Mouse (Mus musculus): Measurements from ENCODE around the gene Robo2. TPM values are rescaled to one million over a fixed set of nuclear protein-coding genes. Genes with fewer than 3 reads are reported as not detected.

The Robo2 gene
- polyA plus RNA-seq, 1 experiment, result 4.2 TPM

GRCm38 (mm10) chr16:74276855-74277573, 134.6 kb downstream of the Robo2 start:
- H3K79me3 ChIP-seq (ENCODE audit: low read depth), result no peaks in the 10 kb centered on the region
- H3K27me3 ChIP-seq (ENCODE audit: control insufficient read depth, insufficient read depth, insufficient read length), result no peaks in the 10 kb centered on the region
- H3K36me3 ChIP-seq (ENCODE audit: control insufficient read depth, insufficient read depth), result no peaks in the 10 kb centered on the region
- H3K4me3 ChIP-seq (ENCODE audit: insufficient read depth, poor library complexity, severe bottlenecking), result no peak overlapping the region
- H3ac ChIP-seq (ENCODE audit: control insufficient read depth, insufficient read length, low read depth), result no peak overlapping the region
- no peaks in the 10 kb centered on the region for H3K79me2 ChIP-seq (ENCODE audit: control insufficient read depth, insufficient read depth)
- no peak for TF ChIP-seq CEBPB (IDR thresholded peaks at IDR 0.05; ENCODE audit: low read depth)
- TF ChIP-seq USF1 (IDR thresholded peaks at IDR 0.05; ENCODE audit: low read depth), result no peak

GRCm38 (mm10) chr16:74274596-74274995, 137.0 kb downstream of the Robo2 start:
- Histone ChIP-seq H3ac (ENCODE audit: control insufficient read depth, insufficient read length, low read depth) (no peak overlapping the region), H3K27me3 (ENCODE audit: control insufficient read depth, insufficient read depth, insufficient read length) (no peaks in the 10 kb centered on the region), H3K79me3 (ENCODE audit: low read depth) (no peaks in the 10 kb centered on the region), H3K79me2 (ENCODE audit: control insufficient read depth, insufficient read depth) (no peaks in the 10 kb centered on the region), H3K4me3 (ENCODE audit: insufficient read depth, poor library complexity, severe bottlenecking) (no peak overlapping the region), H3K36me3 (ENCODE audit: control insufficient read depth, insufficient read depth) (no peaks in the 10 kb centered on the region)
- no peak for TF ChIP-seq USF1 (IDR thresholded peaks at IDR 0.05; ENCODE audit: low read depth)
- no peak for TF ChIP-seq MAX (IDR thresholded peaks at IDR 0.05)
- no peak for TF ChIP-seq MYOG (IDR thresholded peaks at IDR 0.05; ENCODE audit: control insufficient read depth, extremely low read depth, insufficient read length)
- TF ChIP-seq FOSL1 (IDR thresholded peaks at IDR 0.05; ENCODE audit: insufficient read depth, low read length, poor library complexity, severe bottlenecking), result no peak
- no peak for TF ChIP-seq CTCF (IDR thresholded peaks at IDR 0.05; ENCODE audit: control insufficient read depth, insufficient read depth, insufficient read length)
- TF ChIP-seq CEBPB (IDR thresholded peaks at IDR 0.05; ENCODE audit: low read depth), result no peak
- no peak for TF ChIP-seq MYOD1 (IDR thresholded peaks at IDR 0.05; ENCODE audit: control insufficient read depth, insufficient read length, low read depth)

GRCm38 (mm10) chr16:74272993-74273392, 138.6 kb downstream of the Robo2 start:
- no peaks in the 10 kb centered on the region for H3K27me3 ChIP-seq (ENCODE audit: control insufficient read depth, insufficient read depth, insufficient read length)
- no peaks in the 10 kb centered on the region for H3K79me2 ChIP-seq (ENCODE audit: control insufficient read depth, insufficient read depth)
- TF ChIP-seq MAX (IDR thresholded peaks at IDR 0.05), result no peak
- no peak for TF ChIP-seq USF1 (IDR thresholded peaks at IDR 0.05; ENCODE audit: low read depth)
- H3K79me3 ChIP-seq (ENCODE audit: low read depth), result no peaks in the 10 kb centered on the region
- no peaks in the 10 kb centered on the region for H3K36me3 ChIP-seq (ENCODE audit: control insufficient read depth, insufficient read depth)
- no peak overlapping the region for H3ac ChIP-seq (ENCODE audit: control insufficient read depth, insufficient read length, low read depth)
- no peak overlapping the region for H3K4me3 ChIP-seq (ENCODE audit: insufficient read depth, poor library complexity, severe bottlenecking)

- no peaks in the 10 kb centered on the region for H3K79me3 ChIP-seq (ENCODE audit: low read depth)
- no peaks in the 10 kb centered on the region for H3K27me3 ChIP-seq (ENCODE audit: control insufficient read depth, insufficient read depth, insufficient read length)
- no peak overlapping the region for H3ac ChIP-seq (ENCODE audit: control insufficient read depth, insufficient read length, low read depth)
- no peak overlapping the region for H3K4me3 ChIP-seq (ENCODE audit: insufficient read depth, poor library complexity, severe bottlenecking)
- TF ChIP-seq CEBPB (IDR thresholded peaks at IDR 0.05; ENCODE audit: low read depth), result no peak
- TF ChIP-seq MYOD1 (IDR thresholded peaks at IDR 0.05; ENCODE audit: control insufficient read depth, insufficient read length, low read depth), result no peak
- TF ChIP-seq FOSL1 (IDR thresholded peaks at IDR 0.05; ENCODE audit: insufficient read depth, low read length, poor library complexity, severe bottlenecking), result no peak
- TF ChIP-seq MYOG (IDR thresholded peaks at IDR 0.05; ENCODE audit: control insufficient read depth, extremely low read depth, insufficient read length), result no peak
- no peak for TF ChIP-seq USF1 (IDR thresholded peaks at IDR 0.05; ENCODE audit: low read depth)
- no peak for TF ChIP-seq CTCF (IDR thresholded peaks at IDR 0.05; ENCODE audit: control insufficient read depth, insufficient read depth, insufficient read length)
- no peak for TF ChIP-seq MAX (IDR thresholded peaks at IDR 0.05)
- H3K79me2 ChIP-seq (ENCODE audit: control insufficient read depth, insufficient read depth), result no peaks in the 10 kb centered on the region
- no peaks in the 10 kb centered on the region for H3K36me3 ChIP-seq (ENCODE audit: control insufficient read depth, insufficient read depth)
These were observed 153.4 kb downstream of the Robo2 start for GRCm38 (mm10) chr16:74258241-74258640.

- H3K79me3 ChIP-seq (ENCODE audit: low read depth), result no peaks in the 10 kb centered on the region
- no peaks in the 10 kb centered on the region for H3K36me3 ChIP-seq (ENCODE audit: control insufficient read depth, insufficient read depth)
- H3K4me3 ChIP-seq (ENCODE audit: insufficient read depth, poor library complexity, severe bottlenecking), result no peak overlapping the region
- no peaks in the 10 kb centered on the region for H3K27me3 ChIP-seq (ENCODE audit: control insufficient read depth, insufficient read depth, insufficient read length)
- TF ChIP-seq CEBPB (IDR thresholded peaks at IDR 0.05; ENCODE audit: low read depth) (no peak), USF1 (IDR thresholded peaks at IDR 0.05; ENCODE audit: low read depth) (no peak), FOSL1 (IDR thresholded peaks at IDR 0.05; ENCODE audit: insufficient read depth, low read length, poor library complexity, severe bottlenecking) (no peak), MYOD1 (IDR thresholded peaks at IDR 0.05; ENCODE audit: control insufficient read depth, insufficient read length, low read depth) (no peak), MAX (IDR thresholded peaks at IDR 0.05) (no peak), MYOG (IDR thresholded peaks at IDR 0.05; ENCODE audit: control insufficient read depth, extremely low read depth, insufficient read length) (no peak), CTCF (IDR thresholded peaks at IDR 0.05; ENCODE audit: control insufficient read depth, insufficient read depth, insufficient read length) (no peak)
- H3ac ChIP-seq (ENCODE audit: control insufficient read depth, insufficient read length, low read depth), result no peak overlapping the region
- H3K79me2 ChIP-seq (ENCODE audit: control insufficient read depth, insufficient read depth), result no peaks in the 10 kb centered on the region
These were observed 167.2 kb downstream of the Robo2 start for GRCm38 (mm10) chr16:74244452-74244851.

- Histone ChIP-seq H3K27me3 (ENCODE audit: control insufficient read depth, insufficient read depth, insufficient read length) (no peaks in the 10 kb centered on the region), H3K4me3 (ENCODE audit: insufficient read depth, poor library complexity, severe bottlenecking) (no peak overlapping the region), H3ac (ENCODE audit: control insufficient read depth, insufficient read length, low read depth) (no peak overlapping the region), H3K79me3 (ENCODE audit: low read depth) (no peaks in the 10 kb centered on the region), H3K36me3 (ENCODE audit: control insufficient read depth, insufficient read depth) (no peaks in the 10 kb centered on the region), H3K79me2 (ENCODE audit: control insufficient read depth, insufficient read depth) (no peaks in the 10 kb centered on the region)
- TF ChIP-seq FOSL1 (IDR thresholded peaks at IDR 0.05; ENCODE audit: insufficient read depth, low read length, poor library complexity, severe bottlenecking), result no peak
These were observed 170.1 kb downstream of the Robo2 start for GRCm38 (mm10) chr16:74241534-74241933.
